Mouse (Mus musculus) lung, postnatal 0 days (tissue): Measurements from ENCODE around the gene Fam189b.

Experiments
- CTCF ChIP-seq: IDR thresholded peaks from 2 replicates; pipeline ENCODE4 v1.5.1; 2016; ENCODE audit warnings: antibody characterized with exemption, mild to moderate bottlenecking
- EP300 ChIP-seq: IDR thresholded peaks from 2 replicates; pipeline ENCODE4 v1.6.1; 2016; ENCODE audit warnings: antibody characterized with exemption, mild to moderate bottlenecking, control low read depth

DNA sequence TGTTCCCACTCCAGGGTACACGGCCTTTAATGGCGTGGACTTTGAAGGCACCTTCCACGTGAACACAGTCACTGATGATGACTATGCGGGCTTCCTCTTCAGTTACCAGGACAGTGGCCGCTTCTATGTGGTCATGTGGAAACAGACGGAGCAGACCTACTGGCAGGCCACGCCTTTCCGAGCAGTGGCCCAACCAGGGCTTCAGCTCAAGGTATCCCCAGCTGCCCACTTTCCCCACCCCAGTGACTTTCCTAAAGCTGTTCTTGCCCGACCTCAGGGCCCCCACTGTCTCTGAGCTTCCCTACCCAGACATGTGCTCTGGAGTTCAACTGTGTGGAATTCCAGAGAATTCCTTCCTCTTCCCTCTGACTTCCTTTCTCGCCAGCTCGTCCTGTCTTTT is 41.9 kb downstream of the Fam189b start:
- TF ChIP-seq CTCF (no peak), EP300 (no peak)
